Mouse (Mus musculus) heart, adult 9 months (tissue): ENCODE results near the gene Krt34.

Experiments
- DNase-seq, 2 experiments: peaks; one replicate each; pipeline ENCODE4 v3.0.0; 2022; ENCODE audit warnings: low spot score in 2 of 2

Krt34 gene

GRCm38 (mm10) chr11:100041454-100041853, at the start of gene Krt34:
Gene Krt34 (minus strand): TSS chr11:100041554.
- DNase-seq = no peak

- DNase-seq = no peak
Measured at GRCm38 (mm10) chr11:100088378-100089025, 47.1 kb upstream of the Krt34 start.

GRCm38 (mm10) chr11:100087861-100088260, 46.5 kb upstream of the Krt34 start, which contains the start of gene Krt32:
Gene Krt32 (minus strand): TSS chr11:100088226.
- DNase-seq = no peak

- DNase-seq = no peak
Measured at GRCm38 (mm10) chr11:100073873-100074272, 32.5 kb upstream of the Krt34 start.

- DNase-seq = no peak
Measured at GRCm38 (mm10) chr11:100067293-100068036, 26.1 kb upstream of the Krt34 start.

- no peak for DNase-seq
Measured at GRCm38 (mm10) chr11:100066236-100067010, 25.1 kb upstream of the Krt34 start.

GRCm38 (mm10) chr11:100058875-100059274, 17.5 kb upstream of the Krt34 start:
- DNase-seq = no peak

- no peak for DNase-seq
Measured at GRCm38 (mm10) chr11:100055686-100056655, 14.6 kb upstream of the Krt34 start.

GRCm38 (mm10) chr11:100050451-100050850, 9.1 kb upstream of the Krt34 start, which contains the start of gene Krt31:
Gene Krt31 (minus strand): TSS chr11:100050551.
- no peak for DNase-seq

- no peak for DNase-seq
Measured at GRCm38 (mm10) chr11:100047193-100047592, 5.8 kb upstream of the Krt34 start.

- no peak for DNase-seq
Measured at GRCm38 (mm10) chr11:100046303-100046866, 5.0 kb upstream of the Krt34 start.

GRCm38 (mm10) chr11:100029768-100030167, 11.6 kb downstream of the Krt34 start, which contains the start of gene Krt33b:
Gene Krt33b (minus strand): TSS chr11:100029868.
- no peak for DNase-seq

GRCm38 (mm10) chr11:100021438-100021837, 19.9 kb downstream of the Krt34 start:
- DNase-seq = no peak

- no peak for DNase-seq
Measured at GRCm38 (mm10) chr11:100019466-100019865, 21.9 kb downstream of the Krt34 start.

GRCm38 (mm10) chr11:100016112-100016511, 25.2 kb downstream of the Krt34 start, which contains the start of gene Krt33a:
Gene Krt33a (minus strand): TSS chr11:100016212.
- DNase-seq = no peak

- no peak for DNase-seq
Measured at GRCm38 (mm10) chr11:100013691-100014171, 27.6 kb downstream of the Krt34 start.

- no peak for DNase-seq
Measured at GRCm38 (mm10) chr11:100010682-100011081, 30.7 kb downstream of the Krt34 start.

- DNase-seq = no peak
Measured at GRCm38 (mm10) chr11:100008336-100008735, 33.0 kb downstream of the Krt34 start.

- DNase-seq = no peak
Measured at GRCm38 (mm10) chr11:100006624-100007023, 34.7 kb downstream of the Krt34 start.

- DNase-seq = no peak
Measured at GRCm38 (mm10) chr11:100005905-100006304, 35.4 kb downstream of the Krt34 start.
